Mouse (Mus musculus) midbrain, embryonic 11.5 days (tissue): ENCODE measurements at regions not wholly inside any gene's neighbourhood (a gene's known extent, or its start where the extent isn't known, plus 50 kb on each side); places are given as distances from the start of the nearest gene placed in this dataset.

Experiments
- ATAC-seq: fragments of 200-750 bp; cut with Nextera tagmentation; 2 replicates; pipeline ENCODE4 v1.8.0; 2017; ENCODE audit warnings: moderate TSS enrichment, moderate library complexity; ENCODE audit not compliant: low FRiP score
- DNase-seq: peaks from one replicate; pipeline ENCODE4 v3.0.0; 2015; ENCODE audit warnings: low spot score; ENCODE audit errors: missing footprints
- H3K27ac ChIP-seq: fragments of 300-500 bp; sonication (generic); 2 replicates; pipeline ENCODE4 v1.5.1; 2014; ENCODE audit warnings: low read depth, low read length
- H3K27me3 ChIP-seq: fragments of 300-500 bp; sonication (generic); 2 replicates; pipeline ENCODE4 v1.6.1; 2014; ENCODE audit warnings: mild to moderate bottlenecking, low read length, moderate library complexity, mixed read lengths; ENCODE audit not compliant: control insufficient read depth, insufficient read depth
- H3K36me3 ChIP-seq: fragments of 300-500 bp; sonication (generic); 2 replicates; pipeline ENCODE4 v1.6.1; 2014; ENCODE audit warnings: mild to moderate bottlenecking, low read length, moderate library complexity, mixed read lengths; ENCODE audit not compliant: control insufficient read depth, insufficient read depth
- H3K4me1 ChIP-seq: fragments of 300-500 bp; sonication (generic); 2 replicates; pipeline ENCODE4 v1.6.1; 2014; ENCODE audit warnings: low read length; ENCODE audit not compliant: control insufficient read depth, insufficient read depth
- H3K4me2 ChIP-seq: fragments of 300-500 bp; sonication (generic); 2 replicates; pipeline ENCODE4 v1.6.1; 2014; ENCODE audit warnings: mild to moderate bottlenecking, moderate library complexity
- H3K4me3 ChIP-seq: fragments of 300-500 bp; sonication (generic); 2 replicates; pipeline ENCODE4 v1.5.1; 2014; ENCODE audit warnings: low read depth, low read length
- H3K9ac ChIP-seq: fragments of 300-500 bp; sonication (generic); 2 replicates; pipeline ENCODE4 v1.6.1; 2014; ENCODE audit warnings: low read length
- H3K9me3 ChIP-seq: fragments of 300-500 bp; sonication (generic); 2 replicates; pipeline ENCODE4 v1.6.1; 2016; ENCODE audit warnings: low read length; ENCODE audit not compliant: control insufficient read depth
- WGBS: fragments of 180-500 bp; shearing (Covaris S2); extraction: QIAGEN DNeasy Blood & Tissue Kit; methylation state at CpG from one replicate; pipeline ENCODE4 v1.1.7; 2014; 5-methylcytosine and 5-hydroxymethylcytosine counted together

DNA sequence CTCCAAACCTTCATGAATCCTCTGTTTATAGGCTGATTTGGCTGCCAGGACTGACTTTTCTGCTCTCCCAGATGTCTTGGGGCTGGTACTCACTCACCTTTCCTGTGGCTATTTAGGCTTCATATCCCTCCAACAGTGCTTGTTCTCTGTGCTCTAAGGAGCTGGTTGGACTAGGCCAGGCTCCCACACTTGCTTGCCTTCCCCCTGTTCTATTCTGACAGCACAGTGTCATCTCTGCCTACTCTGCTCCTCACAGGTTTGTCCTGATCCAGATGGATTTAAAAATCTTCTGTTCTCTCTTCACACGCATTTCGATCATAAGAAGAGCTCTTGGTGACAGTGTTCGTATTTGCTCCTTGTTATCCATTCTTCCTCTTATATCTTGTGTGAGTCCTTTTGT lies 134.7 kb upstream of the N4bp1 start:
- H3K4me2 ChIP-seq: no peak overlapping the region
- no peaks in the 10 kb centered on the region for H3K9me3 ChIP-seq
- no peaks in the 10 kb centered on the region for H3K27me3 ChIP-seq
- 94% methylated on average over 3 of the region's 3 CpGs for WGBS
- no peak for DNase-seq
- H3K4me3 ChIP-seq: no peak overlapping the region
- no peak overlapping the region for H3K27ac ChIP-seq
- H3K9ac ChIP-seq: no peak overlapping the region
- no peak for ATAC-seq
- no peaks in the 10 kb centered on the region for H3K36me3 ChIP-seq
- no peaks in the 10 kb centered on the region for H3K4me1 ChIP-seq

DNA sequence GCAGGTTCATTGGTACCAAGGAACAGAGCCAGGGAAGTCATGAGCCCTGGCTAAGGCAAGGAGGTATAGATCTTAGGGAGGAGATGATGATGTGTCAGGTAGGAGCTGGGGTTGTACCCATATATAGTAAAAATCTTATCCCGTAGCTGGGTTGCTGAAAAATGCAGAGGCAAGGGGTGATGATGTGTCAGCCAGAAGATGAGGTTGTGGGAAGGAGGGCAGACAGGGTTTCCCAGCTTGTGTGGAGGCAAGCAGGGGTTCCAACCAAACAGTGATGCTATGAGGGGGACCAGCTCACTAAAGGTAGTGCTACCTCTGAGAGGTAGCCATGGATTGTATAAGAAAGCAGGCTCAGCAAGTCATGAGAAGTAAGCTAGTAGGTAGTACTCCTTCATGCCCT lies 90.5 kb upstream of the N4bp1 start:
- Histone ChIP-seq H3K9me3 (no peaks in the 10 kb centered on the region), H3K4me3 (no peak overlapping the region), H3K4me1 (no peaks in the 10 kb centered on the region), H3K9ac (no peak overlapping the region), H3K27me3 (no peaks in the 10 kb centered on the region), H3K4me2 (no peak overlapping the region), H3K27ac (no peak overlapping the region), H3K36me3 (no peaks in the 10 kb centered on the region)
- DNase-seq (no peak), ATAC-seq (no peak)
- WGBS: 91% methylated on average over 1 of the region's 1 CpGs

DNA sequence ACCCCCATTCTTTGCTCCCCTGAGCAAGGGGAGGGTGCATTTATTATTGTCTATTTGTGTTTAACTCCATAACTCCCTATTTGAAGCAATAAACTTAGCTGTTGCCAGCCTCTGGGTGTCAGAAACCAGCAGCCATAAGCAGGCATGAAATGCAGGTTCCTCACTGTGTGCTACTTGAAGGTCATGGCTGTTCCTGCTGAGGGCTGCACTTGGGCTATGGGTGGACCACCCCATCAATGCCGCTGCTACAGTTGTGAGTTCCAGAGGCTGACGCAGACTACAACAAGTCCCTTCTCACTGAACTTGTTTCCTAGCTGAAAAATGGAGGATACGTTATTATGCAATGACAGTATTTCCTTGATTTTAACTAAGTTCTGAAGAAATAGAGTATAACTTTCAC lies 86.7 kb upstream of the N4bp1 start:
- WGBS: 94% methylated on average over 3 of the region's 3 CpGs
- no peak overlapping the region for H3K4me3 ChIP-seq
- H3K36me3 ChIP-seq: no peaks in the 10 kb centered on the region
- no peaks in the 10 kb centered on the region for H3K4me1 ChIP-seq
- DNase-seq (no peak), ATAC-seq (no peak)
- no peak overlapping the region for H3K27ac ChIP-seq
- H3K27me3 ChIP-seq: no peaks in the 10 kb centered on the region
- H3K4me2 ChIP-seq: no peak overlapping the region
- no peaks in the 10 kb centered on the region for H3K9me3 ChIP-seq
- H3K9ac ChIP-seq: no peak overlapping the region

DNA sequence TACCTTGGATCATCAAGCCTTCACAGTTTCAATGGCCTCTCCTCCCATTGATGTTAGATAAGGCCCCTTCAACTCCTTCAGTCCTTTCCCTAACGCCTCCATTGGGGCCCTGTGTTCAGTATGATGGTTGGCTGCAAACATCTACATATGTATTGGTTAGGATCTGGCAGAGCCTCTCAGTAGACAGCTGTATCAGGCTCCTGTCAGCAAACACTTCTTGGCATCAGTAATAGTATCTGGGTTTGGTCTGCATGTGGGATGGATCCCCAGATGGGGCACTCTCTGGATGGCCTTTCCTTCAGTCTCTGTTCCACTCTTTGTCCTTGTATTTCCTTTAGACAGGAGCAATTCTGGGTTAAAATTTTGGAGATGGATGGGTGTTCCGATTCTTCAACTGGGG lies 84.0 kb upstream of the N4bp1 start:
- Histone ChIP-seq H3K9ac (no peak overlapping the region), H3K27ac (no peak overlapping the region), H3K4me3 (no peak overlapping the region), H3K4me1 (no peaks in the 10 kb centered on the region), H3K27me3 (no peaks in the 10 kb centered on the region), H3K36me3 (no peaks in the 10 kb centered on the region), H3K9me3 (no peaks in the 10 kb centered on the region), H3K4me2 (no peak overlapping the region)
- DNase-seq (no peak), ATAC-seq (no peak)
- WGBS: 94% methylated on average over 2 of the region's 2 CpGs

DNA sequence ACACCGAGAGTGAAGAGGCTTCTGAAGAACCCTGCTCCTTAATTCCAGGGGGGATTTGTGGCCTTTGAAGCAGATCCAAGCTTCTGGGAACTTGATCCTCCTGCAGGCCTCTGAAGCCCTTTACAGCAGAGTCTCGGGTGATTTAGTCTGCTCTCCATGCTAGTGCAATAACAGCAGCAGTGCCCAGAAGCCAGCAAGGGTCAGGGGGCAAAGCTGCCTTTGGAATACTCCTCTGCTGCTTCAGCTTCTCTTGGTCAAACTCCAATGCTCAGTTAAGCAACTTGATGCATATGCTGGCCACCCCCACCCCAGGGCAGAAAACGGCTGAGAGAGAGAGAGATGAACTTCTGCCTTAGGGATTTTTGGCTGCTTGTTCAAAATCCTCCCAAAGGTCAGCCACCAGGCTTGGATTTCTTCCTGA lies 82.8 kb upstream of the N4bp1 start:
- no peaks in the 10 kb centered on the region for H3K27me3 ChIP-seq
- WGBS: 6% methylated on average over 3 of the region's 3 CpGs
- no peaks in the 10 kb centered on the region for H3K36me3 ChIP-seq
- no peaks in the 10 kb centered on the region for H3K4me1 ChIP-seq
- H3K4me2 ChIP-seq: no peak overlapping the region
- H3K4me3 ChIP-seq: no peak overlapping the region
- H3K27ac ChIP-seq: 0 out of 2 replicates have a peak overlapping the region, but pooled peaks have one; percentile 2
- no peaks in the 10 kb centered on the region for H3K9me3 ChIP-seq
- H3K9ac ChIP-seq: no peak overlapping the region
- no peak for DNase-seq
- no peak for ATAC-seq

DNA sequence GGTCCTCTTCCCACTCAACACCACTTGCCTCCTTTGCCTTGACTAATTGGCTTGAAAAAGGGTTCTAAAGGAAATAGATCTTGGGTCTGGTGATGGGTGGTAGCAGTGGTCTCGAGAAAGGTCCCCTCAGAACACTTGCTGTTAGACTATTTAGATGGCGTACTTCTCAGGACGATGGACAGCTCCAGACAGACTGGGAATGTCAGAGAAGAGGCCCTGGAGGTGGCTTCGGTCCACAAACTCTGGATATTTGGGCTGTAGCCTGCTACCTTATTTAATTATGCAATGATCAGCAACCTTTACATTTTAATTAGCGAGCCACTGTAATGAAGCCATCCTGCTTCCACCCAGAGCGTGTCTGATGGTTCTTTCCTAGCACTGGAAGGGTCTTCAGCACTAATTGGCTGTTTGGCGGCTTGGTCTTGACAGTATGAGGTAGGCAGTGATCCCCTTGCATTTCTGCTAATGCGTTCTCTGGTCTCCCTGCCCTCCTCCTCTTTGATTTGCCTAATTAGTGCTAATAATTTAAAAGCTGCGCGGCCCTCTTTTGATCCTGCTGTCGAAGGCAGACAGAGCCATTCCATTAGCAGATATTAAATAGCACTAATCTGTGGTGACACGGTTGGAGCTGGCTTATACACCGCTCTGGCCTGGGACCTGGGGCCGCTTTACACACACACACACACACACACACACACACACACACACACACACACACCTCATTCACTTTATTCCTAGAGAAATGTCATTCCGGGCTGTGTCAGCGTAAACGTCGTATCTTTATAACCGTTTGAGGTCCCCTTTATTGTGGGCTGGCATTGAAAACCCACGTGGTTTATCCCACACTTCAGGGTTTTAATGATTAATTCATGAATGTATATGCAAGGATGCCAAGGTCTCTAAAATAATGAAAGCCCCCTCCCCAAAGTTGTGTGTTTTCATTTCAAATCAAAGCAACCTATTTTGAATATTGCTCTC lies 76.4 kb upstream of the N4bp1 start:
- Histone ChIP-seq H3K27ac (no peak overlapping the region), H3K4me2 (no peak overlapping the region), H3K9ac (no peak overlapping the region), H3K27me3 (no peaks in the 10 kb centered on the region), H3K4me3 (no peak overlapping the region), H3K36me3 (no peaks in the 10 kb centered on the region), H3K9me3 (no peaks in the 10 kb centered on the region), H3K4me1 (peaks cover 7% of the 10 kb centered on the region)
- 57% methylated on average over 20 of the region's 20 CpGs for WGBS
- DNase-seq (no peak), ATAC-seq (peak; percentile 54; the same call in 1 of the 2 replicates)
